Mouse (Mus musculus): Measurements from ENCODE around the gene Pced1b. TPM values are rescaled to one million over a fixed set of nuclear protein-coding genes. Genes with fewer than 3 reads are reported as not detected.

Pced1b gene
- total and polyA plus RNA-seq, 3 experiments, result 6.6 to 36.5 TPM; not detected in 1

GRCm38 (mm10) chr15:97429201-97429900 lies 182.4 kb downstream of the Pced1b start:
- no peak for DNase-seq (ENCODE audit: low read depth, low spot score)

DNA sequence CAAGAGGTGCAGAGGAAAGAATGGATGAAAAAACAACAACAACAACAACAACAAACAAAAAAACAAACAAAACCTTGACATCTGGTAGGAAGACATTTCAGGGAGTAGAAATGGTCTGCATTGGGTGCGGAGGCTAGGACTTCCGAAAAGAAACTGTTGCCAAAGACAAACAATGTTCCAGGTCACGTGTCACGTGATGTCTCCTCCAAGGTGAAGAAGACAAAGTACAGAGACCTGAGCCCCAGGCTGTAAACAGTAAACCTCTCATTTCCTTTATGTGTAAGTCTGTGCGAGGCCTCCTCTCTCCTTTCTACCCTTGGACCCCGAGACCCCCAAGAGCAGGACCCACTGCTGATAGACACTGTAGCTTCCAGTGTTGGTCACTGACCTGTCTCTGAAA lies 184.6 kb downstream of the Pced1b start:
- Histone ChIP-seq H3K27ac (ENCODE audit: control insufficient read depth, low read depth, low read length) (no peak overlapping the region), H3K79me2 (ENCODE audit: control insufficient read depth, insufficient read depth, low read length, poor library complexity) (no peaks in the 10 kb centered on the region), H3K4me3 (ENCODE audit: control insufficient read depth in 1 of 2, insufficient read depth in 1 of 2, low read depth in 2 of 2, low read length in 2 of 2) (no peak overlapping the region), H3K9ac (ENCODE audit: control insufficient read depth, low read depth, low read length, poor library complexity, severe bottlenecking) (no peak overlapping the region), H3K27me3 (ENCODE audit: control insufficient read depth in 1 of 2, insufficient read depth in 2 of 2, low read length in 2 of 2) (peaks cover 0 to 2% of the 10 kb centered on the region in 2 experiments; a peak in 1 of 4 replicates), H3K4me1 (ENCODE audit: control insufficient read depth in 1 of 2, insufficient read depth in 2 of 2, low read length in 2 of 2) (no peaks in the 10 kb centered on the region), H3K36me3 (ENCODE audit: control insufficient read depth in 1 of 2, insufficient read depth in 2 of 2, low read length in 2 of 2) (no peaks in the 10 kb centered on the region), H3K9me3 (replicated peaks; ENCODE audit: insufficient read depth, low read length) (no peaks in the 10 kb centered on the region)
- TF ChIP-seq NELFE (IDR thresholded peaks at IDR 0.05; ENCODE audit: low read depth, low read length) (no peak), MEF2A (IDR thresholded peaks at IDR 0.05; ENCODE audit: extremely low read depth, insufficient replicate concordance, low read depth, low read length, poor library complexity, severe bottlenecking) (no peak), MYB (IDR thresholded peaks at IDR 0.05; ENCODE audit: low read depth, low read length) (no peak), USF2 (IDR thresholded peaks at IDR 0.05; ENCODE audit: borderline replicate concordance in 1 of 2, insufficient read depth in 1 of 2, low read depth in 1 of 2, low read length in 2 of 2) (no peak), USF1 (IDR thresholded peaks at IDR 0.05; ENCODE audit: low read depth, low read length) (peak; percentile 59), MXI1 (IDR thresholded peaks at IDR 0.05; ENCODE audit: low read depth, low read length) (no peak), BHLHE40 (IDR thresholded peaks at IDR 0.05; ENCODE audit: borderline replicate concordance, low read depth, low read length) (no peak)
- no peak for DNase-seq (ENCODE audit: low read depth, low spot score)

More at GRCm38 (mm10) chr15:97429201-97429900, 182.4 kb downstream of the Pced1b start:
- Histone ChIP-seq H3K4me1 (ENCODE audit: control insufficient read depth in 1 of 2, insufficient read depth in 2 of 2, low read length in 2 of 2) (no peaks in the 10 kb centered on the region), H3K36me3 (ENCODE audit: control insufficient read depth in 1 of 2, insufficient read depth in 2 of 2, low read length in 2 of 2) (no peaks in the 10 kb centered on the region), H3K27me3 (ENCODE audit: control insufficient read depth in 1 of 2, insufficient read depth in 2 of 2, low read length in 2 of 2) (peaks cover 0 to 4% of the 10 kb centered on the region in 2 experiments; a peak in 1 of 4 replicates), H3K9me3 (replicated peaks; ENCODE audit: insufficient read depth, low read length) (no peaks in the 10 kb centered on the region), H3K79me2 (ENCODE audit: control insufficient read depth, insufficient read depth, low read length, poor library complexity) (no peaks in the 10 kb centered on the region), H3K4me3 (ENCODE audit: control insufficient read depth in 1 of 2, insufficient read depth in 1 of 2, low read depth in 2 of 2, low read length in 2 of 2) (no peak overlapping the region), H3K9ac (ENCODE audit: control insufficient read depth, low read depth, low read length, poor library complexity, severe bottlenecking) (no peak overlapping the region), H3K27ac (ENCODE audit: control insufficient read depth, low read depth, low read length) (no peak overlapping the region)
- no peak for TF ChIP-seq MAFK (IDR thresholded peaks at IDR 0.05; ENCODE audit: borderline replicate concordance, low read depth, low read length)
- no peak for TF ChIP-seq ETS1 (IDR thresholded peaks at IDR 0.05; ENCODE audit: low read depth, low read length)
- TF ChIP-seq UBTF (IDR thresholded peaks at IDR 0.05; ENCODE audit: borderline replicate concordance, insufficient read depth, low read depth, low read length), result no peak
- TF ChIP-seq HCFC1 (IDR thresholded peaks at IDR 0.05; ENCODE audit: low read depth, low read length), result no peak

- TF ChIP-seq UBTF (IDR thresholded peaks at IDR 0.05; ENCODE audit: borderline replicate concordance, insufficient read depth, low read depth, low read length) (no peak), TBP (IDR thresholded peaks at IDR 0.05; ENCODE audit: low read depth, low read length) (no peak), TAL1 (IDR thresholded peaks at IDR 0.05; ENCODE audit: low read length) (no peak)
- no peak overlapping the region for H3K9ac ChIP-seq (ENCODE audit: control insufficient read depth, low read depth, low read length, poor library complexity, severe bottlenecking)
- peaks cover 0 to 2% of the 10 kb centered on the region in 2 experiments; a peak in 1 of 4 replicates for H3K27me3 ChIP-seq (ENCODE audit: control insufficient read depth in 1 of 2, insufficient read depth in 2 of 2, low read length in 2 of 2)
- H3K4me3 ChIP-seq (ENCODE audit: control insufficient read depth in 1 of 2, insufficient read depth in 1 of 2, low read depth in 2 of 2, low read length in 2 of 2), result no peak overlapping the region
- no peak for DNase-seq (ENCODE audit: low read depth, low spot score)
- H3K79me2 ChIP-seq (ENCODE audit: control insufficient read depth, insufficient read depth, low read length, poor library complexity), result no peaks in the 10 kb centered on the region
- no peak overlapping the region for H3K27ac ChIP-seq (ENCODE audit: control insufficient read depth, low read depth, low read length)
- H3K4me1 ChIP-seq (ENCODE audit: control insufficient read depth in 1 of 2, insufficient read depth in 2 of 2, low read length in 2 of 2), result no peaks in the 10 kb centered on the region
- H3K9me3 ChIP-seq (replicated peaks; ENCODE audit: insufficient read depth, low read length), result no peaks in the 10 kb centered on the region
- no peaks in the 10 kb centered on the region for H3K36me3 ChIP-seq (ENCODE audit: control insufficient read depth in 1 of 2, insufficient read depth in 2 of 2, low read length in 2 of 2)
Observed at GRCm38 (mm10) chr15:97432221-97432620, 185.3 kb downstream of the Pced1b start.

Other genes with a start within 250 kb of the Pced1b start
- gene Slc38a4, start 191.2 kb upstream of the Pced1b start, total RNA-seq (2012; rRNA removed), result not detected in 2 replicates
- not detected for gene Slc38a4, start 191.2 kb upstream of the Pced1b start, polyA plus RNA-seq (2012; ENCODE audit: insufficient read depth in 1 of 2, insufficient read length in 2 of 2, low read depth in 1 of 2, low replicate concordance in 2 of 2, missing spikeins in 1 of 2)
- not detected in 2 replicates for gene Amigo2, start 180 bp downstream of the Pced1b start, total RNA-seq (2012; rRNA removed)
- not detected for gene Amigo2, start 180 bp downstream of the Pced1b start, polyA plus RNA-seq (2012; ENCODE audit: insufficient read depth in 1 of 2, insufficient read length in 2 of 2, low read depth in 1 of 2, low replicate concordance in 2 of 2, missing spikeins in 1 of 2)